Mouse (Mus musculus) heart, postnatal 0 days (tissue): ENCODE data around the gene Slc5a8. TPM values are rescaled to one million over a fixed set of nuclear protein-coding genes. Genes with fewer than 3 reads are reported as not detected.

Source experiments
- ATAC-seq: fragments of 200-750 bp; cut with Nextera tagmentation; 2 replicates; pipeline ENCODE4 v1.8.0; 2017; ENCODE audit warnings: low read depth, moderate number of reproducible peaks, moderate library complexity; ENCODE audit not compliant: insufficient read depth
- DNase-seq: peaks from one replicate; pipeline ENCODE4 v3.0.0-alpha.2; 2016; ENCODE audit warnings: low spot score
- H3K27ac ChIP-seq: fragments of 300-500 bp; sonication (generic); 2 replicates; pipeline ENCODE4 v1.5.1; 2014; ENCODE audit warnings: low read depth, mild to moderate bottlenecking
- H3K27me3 ChIP-seq: fragments of 300-500 bp; sonication (generic); 2 replicates; pipeline ENCODE4 v1.6.1; 2014; ENCODE audit warnings: low read length, mixed read lengths; ENCODE audit not compliant: control insufficient read depth, insufficient read depth
- H3K36me3 ChIP-seq: fragments of 300-500 bp; sonication (generic); replicated peaks from 2 replicates; pipeline ENCODE4 v1.6.1; 2014; ENCODE audit warnings: low read length, mixed read lengths; ENCODE audit not compliant: control insufficient read depth, insufficient read depth
- H3K4me1 ChIP-seq: fragments of 300-500 bp; sonication (generic); 2 replicates; pipeline ENCODE4 v1.6.1; 2014; ENCODE audit warnings: antibody characterized with exemption; ENCODE audit not compliant: control insufficient read depth, insufficient read depth
- H3K4me2 ChIP-seq: fragments of 300-500 bp; sonication (generic); 2 replicates; pipeline ENCODE4 v1.6.1; 2014; ENCODE audit warnings: low read depth, mild to moderate bottlenecking, low read length, moderate library complexity
- H3K4me3 ChIP-seq: fragments of 300-500 bp; sonication (generic); 2 replicates; pipeline ENCODE4 v1.5.1; 2014; ENCODE audit warnings: low read depth, low read length
- H3K9ac ChIP-seq: fragments of 300-500 bp; sonication (generic); replicated peaks from 2 replicates; pipeline ENCODE4 v1.6.1; 2014; ENCODE audit warnings: low read depth, low read length, mixed read lengths
- H3K9me3 ChIP-seq: fragments of 300-500 bp; sonication (generic); replicated peaks from 2 replicates; pipeline ENCODE4 v1.6.1; 2016; ENCODE audit warnings: low read length; ENCODE audit not compliant: control insufficient read depth
- CTCF ChIP-seq: IDR thresholded peaks from 2 replicates; pipeline ENCODE4 v1.5.1; 2016; ENCODE audit warnings: antibody characterized with exemption, control low read depth, low read depth
- EP300 ChIP-seq: IDR thresholded peaks from 2 replicates; pipeline ENCODE4 v1.6.1; 2016; ENCODE audit warnings: antibody characterized with exemption, low read depth
- WGBS: fragments of 180-500 bp; shearing (Covaris S2); extraction: QIAGEN DNeasy Blood & Tissue Kit; methylation state at CpG from one replicate; pipeline ENCODE4 v1.1.7; 2014; 5-methylcytosine and 5-hydroxymethylcytosine counted together
- polyA plus RNA-seq: library from polyadenylated mRNA; unstranded; fragments of >200 nt; fragmentation: Nextera tagmentation; extraction: Ambion mirVana; gene quantifications from 2 replicates; pipeline ENCODE4 v1.2.1, GENCODE M21; 2015
- total RNA-seq: library from RNA; depleted of rRNA; stranded (reverse); fragments of >200 nt; gene quantifications from 2 replicates; pipeline ENCODE4 v1.2.3, GENCODE M21; 2014; ENCODE audit warnings: low replicate concordance; rRNA removed

The Slc5a8 gene
- total and polyA plus RNA-seq, 2 experiments from 2014 or later = not detected

GRCm38 (mm10) chr10:88950297-88950653 is 64.5 kb downstream of the Slc5a8 start:
- H3K27ac ChIP-seq = no peak overlapping the region
- TF ChIP-seq CTCF = no peak
- TF ChIP-seq EP300 = no peak
- H3K36me3 ChIP-seq = no peaks in the 10 kb centered on the region
- H3K4me3 ChIP-seq = no peak overlapping the region
- H3K9ac ChIP-seq = no peak overlapping the region
- no peaks in the 10 kb centered on the region for H3K9me3 ChIP-seq
- no peak overlapping the region for H3K4me2 ChIP-seq
- no peak for DNase-seq
- ATAC-seq = no peak
- H3K27me3 ChIP-seq = no peaks in the 10 kb centered on the region
- 75% methylated on average over 4 of the region's 4 CpGs for WGBS
- H3K4me1 ChIP-seq = no peaks in the 10 kb centered on the region

- TF ChIP-seq CTCF (no peak), EP300 (no peak)
- Histone ChIP-seq H3K4me3 (no peak overlapping the region), H3K4me2 (no peak overlapping the region), H3K36me3 (no peaks in the 10 kb centered on the region), H3K9me3 (no peaks in the 10 kb centered on the region), H3K27ac (no peak overlapping the region), H3K4me1 (no peaks in the 10 kb centered on the region), H3K27me3 (no peaks in the 10 kb centered on the region), H3K9ac (no peak overlapping the region)
- WGBS = 70% methylated on average over 5 of the region's 5 CpGs
- no peak for DNase-seq
- no peak for ATAC-seq
Observed at GRCm38 (mm10) chr10:88960791-88961190, 75.0 kb downstream of the Slc5a8 start.

- Histone ChIP-seq H3K9me3 (no peaks in the 10 kb centered on the region), H3K4me1 (no peaks in the 10 kb centered on the region), H3K27me3 (no peaks in the 10 kb centered on the region), H3K36me3 (no peaks in the 10 kb centered on the region), H3K9ac (no peak overlapping the region), H3K27ac (no peak overlapping the region), H3K4me2 (no peak overlapping the region), H3K4me3 (no peak overlapping the region)
- DNase-seq (no peak), ATAC-seq (no peak)
- WGBS = 71% methylated on average over 5 of the region's 5 CpGs
- TF ChIP-seq CTCF (no peak), EP300 (no peak)
Observed at GRCm38 (mm10) chr10:88968586-88968985, 82.8 kb downstream of the Slc5a8 start.

GRCm38 (mm10) chr10:88970951-88971725 is 85.3 kb downstream of the Slc5a8 start:
- H3K4me3 ChIP-seq = no peak overlapping the region
- no peak overlapping the region for H3K27ac ChIP-seq
- 60% methylated on average over 7 of the region's 7 CpGs for WGBS
- ATAC-seq (peak; percentile 75), DNase-seq (peak; percentile 27)
- no peaks in the 10 kb centered on the region for H3K4me1 ChIP-seq
- no peaks in the 10 kb centered on the region for H3K9me3 ChIP-seq
- TF ChIP-seq CTCF (no peak), EP300 (no peak)
- H3K4me2 ChIP-seq = no peak overlapping the region
- no peaks in the 10 kb centered on the region for H3K36me3 ChIP-seq
- H3K9ac ChIP-seq = no peak overlapping the region
- no peaks in the 10 kb centered on the region for H3K27me3 ChIP-seq

DNA sequence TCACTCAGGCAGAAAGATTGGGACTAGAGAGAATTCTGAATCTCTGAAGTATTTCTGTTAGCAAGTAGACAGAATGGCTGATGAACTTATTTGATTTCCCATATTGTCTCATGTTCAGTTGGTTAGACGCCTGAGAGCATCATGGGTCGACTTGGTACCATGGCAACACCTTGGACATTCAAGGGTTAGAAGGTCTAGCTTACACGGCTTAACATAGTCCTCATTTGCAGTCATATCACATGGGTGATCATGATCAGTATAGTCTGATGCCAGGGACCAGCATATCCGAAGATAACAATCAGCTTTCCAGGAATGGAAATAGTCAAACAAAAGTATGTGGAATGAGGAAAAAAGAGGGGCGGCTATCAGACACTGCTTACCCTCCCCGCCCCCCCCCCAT is 93.1 kb downstream of the Slc5a8 start:
- WGBS = 78% methylated on average over 6 of the region's 6 CpGs
- Histone ChIP-seq H3K36me3 (no peaks in the 10 kb centered on the region), H3K4me3 (no peak overlapping the region), H3K4me1 (no peaks in the 10 kb centered on the region), H3K9ac (no peak overlapping the region), H3K4me2 (no peak overlapping the region), H3K9me3 (no peaks in the 10 kb centered on the region), H3K27ac (no peak overlapping the region), H3K27me3 (no peaks in the 10 kb centered on the region)
- no peak for TF ChIP-seq EP300
- no peak for TF ChIP-seq CTCF
- DNase-seq (no peak), ATAC-seq (no peak)

Other genes with a start within 250 kb of the Slc5a8 start
- not detected in 2 replicates for gene Spic, start 201.0 kb upstream of the Slc5a8 start, total RNA-seq
- 0.11 and 0.25 TPM in 2 replicates for gene Spic, start 201.0 kb upstream of the Slc5a8 start, polyA plus RNA-seq
- 45.1 and 84.5 TPM in 2 replicates for gene Arl1, start 155.1 kb upstream of the Slc5a8 start, total RNA-seq
- gene Arl1, start 155.1 kb upstream of the Slc5a8 start, polyA plus RNA-seq = 124 and 125 TPM in 2 replicates
- 3.8 and 6.5 TPM in 2 replicates for gene Utp20, start 59.2 kb upstream of the Slc5a8 start, total RNA-seq
- gene Utp20, start 59.2 kb upstream of the Slc5a8 start, polyA plus RNA-seq = 4.6 and 5.0 TPM in 2 replicates